Mouse (Mus musculus) limb, embryonic 14.5 days (tissue): ENCODE results near the gene Scgb1b10. TPM values are rescaled to one million over a fixed set of nuclear protein-coding genes. Genes with fewer than 3 reads are reported as not detected.
"Not testable (repeated sequence)": the region's sequence is repeated elsewhere in the genome, so short reads cannot be mapped to it uniquely, and the experiment has no call there.

Experiments
- ATAC-seq: fragments of 200-750 bp; cut with Nextera tagmentation; 2 replicates; pipeline ENCODE4 v1.8.0; 2017; ENCODE audit warnings: low read depth, moderate number of reproducible peaks, moderate TSS enrichment; ENCODE audit not compliant: low FRiP score
- DNase-seq: peaks from one replicate; pipeline ENCODE4 v3.0.0-alpha.2; 2015; ENCODE audit warnings: low spot score
- H3K27ac ChIP-seq: fragments of 300-500 bp; sonication (generic); replicated peaks from 2 replicates; pipeline ENCODE4 v1.5.1; 2014; ENCODE audit warnings: low read depth, mild to moderate bottlenecking, low read length, moderate library complexity, mixed read lengths
- H3K27me3 ChIP-seq: fragments of 300-500 bp; sonication (generic); 2 replicates; pipeline ENCODE4 v1.6.1; 2014; ENCODE audit warnings: low read length, mixed read lengths; ENCODE audit not compliant: control insufficient read depth, insufficient read depth
- H3K36me3 ChIP-seq: fragments of 300-500 bp; sonication (generic); 2 replicates; pipeline ENCODE4 v1.6.1; 2014; ENCODE audit warnings: mild to moderate bottlenecking, low read length, moderate library complexity, mixed read lengths; ENCODE audit not compliant: control insufficient read depth, insufficient read depth
- H3K4me1 ChIP-seq: fragments of 300-500 bp; sonication (generic); 2 replicates; pipeline ENCODE4 v1.6.1; 2014; ENCODE audit warnings: antibody characterized with exemption, low read length, mixed read lengths; ENCODE audit not compliant: control insufficient read depth, insufficient read depth
- H3K4me2 ChIP-seq: fragments of 300-500 bp; sonication (generic); replicated peaks from 2 replicates; pipeline ENCODE4 v1.6.1; 2014; ENCODE audit warnings: low read depth, mild to moderate bottlenecking, low read length, moderate library complexity; ENCODE audit not compliant: severe bottlenecking
- H3K4me3 ChIP-seq: fragments of 300-500 bp; sonication (generic); replicated peaks from 2 replicates; pipeline ENCODE4 v1.5.1; 2014; ENCODE audit warnings: low read length
- H3K9ac ChIP-seq: fragments of 300-500 bp; sonication (generic); 2 replicates; pipeline ENCODE4 v1.6.1; 2014; ENCODE audit warnings: mild to moderate bottlenecking, low read depth, low read length, moderate library complexity; ENCODE audit not compliant: severe bottlenecking
- H3K9me3 ChIP-seq: fragments of 300-500 bp; sonication (generic); 2 replicates; pipeline ENCODE4 v1.6.1; 2016; ENCODE audit warnings: low read length; ENCODE audit not compliant: control insufficient read depth
- polyA plus RNA-seq, 2 experiments: library from polyadenylated mRNA; depleted of rRNA in 1 of 2; stranded (reverse) in 1 of 2; unstranded in 1 of 2; fragments of >200 nt; fragmentation: Nextera tagmentation in 1 of 2; extraction: Ambion mirVana in 1 of 2; gene quantifications; 2 replicates each; pipeline versions ENCODE4 v1.2.1 to v1.2.3; 2012 to 2014

The Scgb1b10 gene
- polyA plus RNA-seq (2012; rRNA removed) (not detected in 2 replicates), polyA plus RNA-seq (2014; fragmentation: Nextera tagmentation; extraction: Ambion mirVana) (not detected in 2 replicates)

DNA sequence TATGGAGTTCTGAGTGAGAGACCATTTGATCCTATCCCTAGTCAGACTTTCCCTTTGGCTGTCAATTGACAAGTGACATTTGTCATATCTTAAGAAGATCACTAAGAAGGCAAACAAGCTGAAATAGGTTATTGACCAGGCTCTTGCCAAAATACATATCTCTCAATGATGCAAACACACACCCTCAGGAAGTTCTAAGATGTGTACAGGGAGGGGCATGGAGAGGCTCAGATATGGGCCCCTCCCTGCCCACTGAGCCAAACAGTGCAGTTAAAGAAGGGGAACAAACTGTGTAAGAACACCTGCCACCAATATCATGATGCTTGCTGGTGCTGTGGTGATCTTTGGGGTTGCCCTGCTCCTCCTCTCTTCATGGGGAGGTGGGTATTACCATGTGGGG is at the start of gene Scgb1b10:
Gene Scgb1b10, plus strand, starts transcription at position 301 of the 400 bp plus-strand sequence.
- not testable (repeated sequence) for H3K4me2 ChIP-seq, H3K4me3 ChIP-seq, H3K9me3 ChIP-seq, H3K9ac ChIP-seq, H3K27me3 ChIP-seq, H3K36me3 ChIP-seq, ATAC-seq, DNase-seq, H3K27ac ChIP-seq, H3K4me1 ChIP-seq

Other genes with a start within 250 kb of the Scgb1b10 start
- not detected in 2 replicates for gene Scgb2b11, start 110.3 kb downstream of the Scgb1b10 start, polyA plus RNA-seq (2012; rRNA removed)
- not detected in 2 replicates for gene Scgb2b11, start 110.3 kb downstream of the Scgb1b10 start, polyA plus RNA-seq (2014; fragmentation: Nextera tagmentation; extraction: Ambion mirVana)
- not detected in 2 replicates for gene Scgb1b11, start 122.0 kb downstream of the Scgb1b10 start, polyA plus RNA-seq (2012; rRNA removed)
- gene Scgb1b11, start 122.0 kb downstream of the Scgb1b10 start, polyA plus RNA-seq (2014; fragmentation: Nextera tagmentation; extraction: Ambion mirVana): not detected in 2 replicates
- gene Scgb2b12, start 226.4 kb downstream of the Scgb1b10 start, polyA plus RNA-seq (2012; rRNA removed): not detected in 2 replicates
- gene Scgb2b12, start 226.4 kb downstream of the Scgb1b10 start, polyA plus RNA-seq (2014; fragmentation: Nextera tagmentation; extraction: Ambion mirVana): not detected in 2 replicates
- gene Scgb1b12, start 233.3 kb downstream of the Scgb1b10 start, polyA plus RNA-seq (2012; rRNA removed): not detected in 2 replicates
- gene Scgb1b12, start 233.3 kb downstream of the Scgb1b10 start, polyA plus RNA-seq (2014; fragmentation: Nextera tagmentation; extraction: Ambion mirVana): not detected in 2 replicates